Mouse (Mus musculus) limb, embryonic 15.5 days (tissue): Measurements from ENCODE around the gene Sytl2. TPM values are rescaled to one million over a fixed set of nuclear protein-coding genes. Genes with fewer than 3 reads are reported as not detected.

Experiments used
- ATAC-seq: fragments of 200-750 bp; cut with Nextera tagmentation; 2 replicates; pipeline ENCODE4 v1.8.0; 2017; ENCODE audit warnings: low read depth, moderate TSS enrichment; ENCODE audit not compliant: insufficient number of reproducible peaks, low FRiP score, low TSS enrichment
- H3K27ac ChIP-seq: fragments of 300-500 bp; sonication (generic); 2 replicates; pipeline ENCODE4 v1.5.1; 2015; ENCODE audit warnings: moderate library complexity, mild to moderate bottlenecking, inconsistent platforms
- H3K27me3 ChIP-seq: fragments of 300-500 bp; sonication (generic); 2 replicates; pipeline ENCODE4 v1.6.1; 2015; ENCODE audit warnings: inconsistent platforms
- H3K36me3 ChIP-seq: fragments of 300-500 bp; sonication (generic); 2 replicates; pipeline ENCODE4 v1.6.1; 2015; ENCODE audit warnings: inconsistent platforms
- H3K4me1 ChIP-seq: fragments of 300-500 bp; sonication (generic); 2 replicates; pipeline ENCODE4 v1.6.1; 2015; ENCODE audit warnings: inconsistent platforms
- H3K4me2 ChIP-seq: fragments of 300-500 bp; sonication (generic); 2 replicates; pipeline ENCODE4 v1.6.1; 2015; ENCODE audit warnings: mild to moderate bottlenecking, inconsistent platforms
- H3K4me3 ChIP-seq: fragments of 300-500 bp; sonication (generic); 2 replicates; pipeline ENCODE4 v1.5.1; 2015; ENCODE audit warnings: mild to moderate bottlenecking, inconsistent platforms
- H3K9ac ChIP-seq: fragments of 300-500 bp; sonication (generic); 2 replicates; pipeline ENCODE4 v1.6.1; 2015; ENCODE audit warnings: inconsistent platforms
- H3K9me3 ChIP-seq: fragments of 300-500 bp; sonication (generic); 2 replicates; pipeline ENCODE4 v1.6.1; 2016; ENCODE audit warnings: inconsistent platforms
- WGBS: fragments of 180-500 bp; shearing (Covaris S2); methylation state at CpG from one replicate; pipeline ENCODE4 v1.1.7; 2015; 5-methylcytosine and 5-hydroxymethylcytosine counted together
- polyA plus RNA-seq: library from polyadenylated mRNA; unstranded; fragments of >200 nt; fragmentation: Nextera tagmentation; extraction: Ambion mirVana; gene quantifications from 2 replicates; pipeline ENCODE4 v1.2.1, GENCODE M21; 2015

Sytl2 gene
- polyA plus RNA-seq, 1 experiment from 2014 or later = 15.0 TPM

DNA sequence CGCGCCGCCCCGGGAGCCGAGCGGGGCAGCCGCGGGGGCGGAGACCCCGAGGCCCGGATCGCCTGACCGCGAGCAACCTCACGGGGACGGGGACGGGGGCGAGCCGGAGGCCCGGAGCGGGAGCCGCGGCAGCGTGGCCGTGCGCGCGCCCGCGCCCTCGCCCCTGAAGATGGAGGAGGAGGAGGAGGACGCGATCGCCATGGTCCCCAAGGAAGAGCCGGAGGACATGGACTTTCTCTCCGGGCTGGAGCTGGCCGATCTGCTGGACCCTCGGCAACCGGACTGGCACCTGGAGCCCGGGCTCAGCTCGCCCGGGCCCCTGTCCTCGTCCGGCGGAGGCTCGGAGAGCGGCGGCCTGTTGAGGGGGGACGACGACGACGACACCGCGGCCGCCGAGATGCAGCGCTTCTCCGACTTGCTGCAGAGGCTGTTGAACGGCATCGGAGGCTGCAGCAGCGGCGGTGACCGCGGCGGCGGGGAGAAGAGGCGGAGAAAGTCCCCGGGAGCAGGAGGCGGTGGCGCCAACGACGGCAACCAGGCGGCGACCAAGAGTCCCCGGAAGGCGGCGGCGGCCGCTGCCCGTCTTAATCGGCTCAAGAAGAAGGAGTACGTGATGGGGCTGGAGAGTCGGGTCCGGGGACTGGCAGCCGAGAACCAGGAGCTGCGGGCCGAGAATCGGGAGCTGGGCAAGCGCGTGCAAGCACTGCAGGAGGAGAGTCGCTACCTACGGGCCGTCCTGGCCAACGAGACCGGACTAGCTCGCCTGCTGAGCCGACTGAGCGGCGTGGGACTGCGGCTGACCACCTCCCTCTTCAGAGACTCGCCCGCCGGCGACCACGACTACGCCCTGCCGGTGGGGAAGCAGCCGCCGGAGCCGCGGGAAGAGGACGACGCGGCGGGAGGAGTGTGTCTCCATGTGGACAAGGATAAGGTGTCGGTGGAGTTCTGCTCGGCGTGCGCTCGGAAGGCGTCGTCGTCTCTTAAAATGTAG lies 141.3 kb downstream of the Sytl2 start:
- H3K27ac ChIP-seq = peak overlapping the region; percentile 98
- H3K4me3 ChIP-seq = peak overlapping the region; percentile 95
- peak overlapping the region; percentile 100 for H3K9ac ChIP-seq
- no peaks in the 10 kb centered on the region for H3K9me3 ChIP-seq
- no peaks in the 10 kb centered on the region for H3K27me3 ChIP-seq
- peak overlapping the region; percentile 68 for H3K4me2 ChIP-seq
- no peaks in the 10 kb centered on the region for H3K36me3 ChIP-seq
- under 1% methylated on average over 123 of the region's 123 CpGs for whole genome bisulfite sequencing
- H3K4me1 ChIP-seq = no peaks in the 10 kb centered on the region
- ATAC-seq = peak; percentile 69; the same call in 1 of the 2 replicates

DNA sequence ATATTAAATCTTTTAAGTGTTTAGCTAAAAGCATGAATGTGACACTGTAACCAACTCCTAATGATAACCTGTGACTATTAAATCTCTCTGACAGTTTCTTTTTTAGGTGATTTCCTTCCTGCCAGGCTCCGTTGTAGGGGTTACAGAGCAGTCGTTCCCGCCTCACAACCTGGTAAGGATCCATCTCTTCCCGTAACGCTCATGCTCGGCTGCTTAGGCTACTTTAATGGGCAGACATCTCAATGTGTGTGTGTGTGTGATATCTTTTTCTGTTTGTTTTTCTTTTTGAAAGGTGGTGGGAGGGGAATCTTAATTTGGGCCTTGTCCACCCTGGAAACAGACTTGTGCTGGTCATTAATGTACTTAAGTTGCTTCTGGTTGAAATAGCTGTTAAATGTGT lies 142.2 kb downstream of the Sytl2 start:
- no peaks in the 10 kb centered on the region for H3K36me3 ChIP-seq
- 0% methylated on average over 6 of the region's 6 CpGs for WGBS
- H3K9ac ChIP-seq = peak overlapping the region; percentile 100
- H3K4me3 ChIP-seq = peak overlapping the region; percentile 95
- H3K9me3 ChIP-seq = no peaks in the 10 kb centered on the region
- ATAC-seq = no peak
- H3K4me2 ChIP-seq = peak overlapping the region; percentile 68
- H3K27me3 ChIP-seq = no peaks in the 10 kb centered on the region
- no peak overlapping the region for H3K27ac ChIP-seq
- H3K4me1 ChIP-seq = no peaks in the 10 kb centered on the region

DNA sequence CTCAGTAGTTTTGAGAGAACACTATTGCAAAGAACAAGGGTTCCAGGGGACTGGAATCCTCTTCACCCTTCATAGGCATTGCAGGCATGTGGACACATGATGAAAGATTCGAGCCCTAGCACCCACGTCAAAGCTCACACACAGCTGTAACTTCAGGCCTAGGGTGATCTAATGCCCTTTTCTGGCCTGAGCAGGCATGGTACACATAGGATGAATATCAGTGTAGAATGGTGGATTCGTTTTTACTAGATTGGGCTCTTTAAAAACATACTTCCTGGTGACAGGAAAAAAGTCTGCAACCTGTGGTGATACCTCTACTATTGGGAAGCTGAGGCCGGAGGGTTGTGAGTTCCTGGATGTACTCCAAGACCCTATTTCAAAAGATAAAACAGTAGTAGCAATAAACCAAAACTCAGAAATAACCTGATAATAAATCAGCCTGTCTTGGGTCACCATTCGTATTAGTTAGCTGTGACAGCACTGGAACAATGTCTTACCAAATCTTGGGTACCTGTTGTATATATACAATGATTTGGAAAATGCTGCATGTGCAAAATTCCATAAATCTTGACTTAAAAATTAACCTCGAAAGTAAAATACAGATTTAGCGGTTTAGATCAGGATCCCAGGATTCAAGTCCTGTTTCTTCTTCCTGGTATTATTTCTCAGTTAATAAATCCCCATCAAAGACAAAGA lies 154.2 kb downstream of the Sytl2 start:
- ATAC-seq = no peak

DNA sequence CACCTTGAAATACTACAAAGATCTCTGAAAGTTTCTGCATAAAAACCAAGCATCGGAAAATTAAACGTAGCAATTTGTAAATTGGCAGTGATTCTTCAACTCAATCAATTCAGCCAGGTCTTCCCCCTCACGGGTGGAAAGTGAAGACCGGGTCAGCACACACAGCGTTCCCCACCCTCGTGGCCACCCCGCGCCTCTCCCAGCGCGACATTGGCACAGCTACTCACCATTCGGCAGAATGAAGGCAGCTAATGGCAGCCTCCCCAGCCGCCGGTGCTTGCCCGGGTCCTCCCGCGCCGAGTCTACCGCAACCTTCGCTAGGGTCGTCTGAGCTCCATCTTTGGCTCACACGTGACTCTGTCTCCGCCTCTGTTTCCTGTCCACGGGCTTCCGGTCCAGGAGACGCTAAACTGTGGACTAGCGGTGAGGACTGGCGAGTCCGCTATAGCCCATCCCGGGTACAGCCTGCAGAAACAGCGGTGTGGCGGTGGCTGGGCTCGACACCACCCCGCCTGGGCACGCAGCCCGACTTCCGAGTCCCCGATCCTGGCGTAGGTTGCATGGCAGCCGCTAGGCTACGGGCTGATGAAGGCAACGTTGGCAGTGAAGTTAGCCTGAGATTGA lies 154.9 kb downstream of the Sytl2 start, which contains the start of gene Tmem126a:
Gene Tmem126a (minus strand): TSS at position 385 of the 624 bp plus-strand sequence.
- Histone ChIP-seq H3K9me3 (no peaks in the 10 kb centered on the region), H3K36me3 (peaks cover 6% of the 10 kb centered on the region; the same call in 1 of the 2 replicates), H3K4me1 (peaks cover 12% of the 10 kb centered on the region; the same call in 1 of the 2 replicates), H3K27me3 (no peaks in the 10 kb centered on the region), H3K4me3 (peak within 1 kb of the TSS; percentile 78), H3K27ac (peak within 1 kb of the TSS; percentile 96), H3K9ac (peak within 1 kb of the TSS; percentile 79), H3K4me2 (peak within 1 kb of the TSS; percentile 59)
- WGBS = under 1% methylated on average over 41 of the region's 41 CpGs
- peak; percentile 89 for ATAC-seq

More for the DNA sequence above, 154.2 kb downstream of the Sytl2 start:
- H3K4me3 ChIP-seq = peak overlapping the region; percentile 78
- H3K27ac ChIP-seq = peak overlapping the region; percentile 96
- WGBS = 23% methylated on average over 7 of the region's 7 CpGs
- no peaks in the 10 kb centered on the region for H3K27me3 ChIP-seq
- H3K9ac ChIP-seq = peak overlapping the region; percentile 79
- H3K4me1 ChIP-seq = peaks cover 12% of the 10 kb centered on the region; the same call in 1 of the 2 replicates
- H3K9me3 ChIP-seq = no peaks in the 10 kb centered on the region
- H3K4me2 ChIP-seq = peak overlapping the region; percentile 59
- peaks cover 10% of the 10 kb centered on the region; the same call in 1 of the 2 replicates for H3K36me3 ChIP-seq

DNA sequence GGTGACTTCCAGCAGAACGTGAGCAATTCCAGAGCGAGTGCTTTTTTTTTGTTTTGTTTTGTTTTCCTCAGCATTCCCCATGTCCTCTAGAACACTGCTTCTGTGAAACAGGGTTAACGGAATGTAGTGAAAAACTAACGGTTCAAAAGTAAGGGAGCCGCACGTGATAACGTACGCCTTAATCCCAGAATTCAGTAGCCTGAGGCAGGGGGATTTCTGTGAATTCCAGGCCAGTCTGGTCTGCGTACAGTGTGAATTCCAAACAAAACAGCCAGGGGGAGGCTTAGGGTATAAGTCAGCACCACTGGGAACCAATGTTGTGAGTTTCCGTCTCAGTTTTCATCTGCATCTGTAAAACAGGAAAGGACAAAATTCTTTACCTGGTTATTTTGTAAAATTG lies 155.5 kb downstream of the Sytl2 start:
- Histone ChIP-seq H3K27me3 (no peaks in the 10 kb centered on the region), H3K9ac (peak overlapping the region; percentile 79), H3K4me3 (peak overlapping the region; percentile 78), H3K4me1 (peaks cover 12% of the 10 kb centered on the region; the same call in 1 of the 2 replicates), H3K27ac (peak overlapping the region; percentile 96), H3K36me3 (peaks cover 6% of the 10 kb centered on the region; the same call in 1 of the 2 replicates), H3K4me2 (peak overlapping the region; percentile 59), H3K9me3 (no peaks in the 10 kb centered on the region)
- WGBS = 5% methylated on average over 10 of the region's 10 CpGs
- ATAC-seq = 0 out of 2 replicates have a peak, but pooled peaks have one; percentile 25

Other genes with a start within 250 kb of the Sytl2 start
- 37.9 and 40.1 TPM in 2 replicates for gene Picalm, start 172.0 kb upstream of the Sytl2 start, polyA plus RNA-seq
- gene Ccdc83, start 36.5 kb upstream of the Sytl2 start, polyA plus RNA-seq = not detected in 2 replicates
- gene Ccdc89, start 124.3 kb downstream of the Sytl2 start, polyA plus RNA-seq = 0.69 and 1.5 TPM in 2 replicates
- 18.7 and 31.9 TPM in 2 replicates for gene Crebzf, start 140.5 kb downstream of the Sytl2 start, polyA plus RNA-seq
- gene Tmem126a, start 155.0 kb downstream of the Sytl2 start, polyA plus RNA-seq = 80.0 and 87.4 TPM in 2 replicates
- gene Tmem126b, start 173.7 kb downstream of the Sytl2 start, polyA plus RNA-seq = 34.1 and 35.1 TPM in 2 replicates
- 7.6 TPM in 2 replicates for gene Dlg2, start 174.4 kb downstream of the Sytl2 start, polyA plus RNA-seq